Mouse (Mus musculus): ENCODE results near the gene Smad5. TPM values are rescaled to one million over a fixed set of nuclear protein-coding genes. Genes with fewer than 3 reads are reported as not detected.
A peak's percentile ranks its signal among the peaks of the same experiment; 100 is the strongest.

Smad5 gene
- total and polyA plus RNA-seq, 3 experiments = 8.0 to 11.3 TPM; not detected in 1

DNA sequence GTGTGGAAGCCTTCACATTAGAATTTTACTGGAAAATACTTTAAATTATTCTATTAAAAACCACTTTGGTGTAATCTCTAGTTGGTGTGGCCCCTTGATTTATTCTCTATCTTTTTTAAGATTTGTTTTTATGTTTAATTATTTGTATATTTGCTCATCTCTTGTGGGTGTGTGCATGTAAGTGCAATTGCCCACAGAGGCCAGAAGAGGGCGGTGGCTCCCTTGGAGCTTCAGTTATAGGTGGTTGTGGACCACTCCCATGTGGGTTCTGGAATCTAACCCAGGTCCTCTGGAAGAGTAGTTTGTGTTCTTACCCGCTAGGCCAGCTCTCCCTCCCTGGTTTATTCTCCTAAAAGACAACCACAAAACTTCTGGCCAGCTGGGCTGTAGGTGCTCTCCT lies 3.4 kb upstream of the Smad5 start:
- Histone ChIP-seq H3K4me1 (ENCODE audit: control insufficient read depth in 1 of 2, insufficient read depth in 2 of 2, low read length in 2 of 2) (peaks cover 0 to 7% of the 10 kb centered on the region in 2 experiments; a peak in 1 of 4 replicates), H3K27me3 (ENCODE audit: control insufficient read depth in 1 of 2, insufficient read depth in 2 of 2, low read length in 2 of 2) (no peaks in the 10 kb centered on the region), H3K27ac (ENCODE audit: control insufficient read depth, low read depth, low read length) (no peak overlapping the region), H3K79me2 (ENCODE audit: control insufficient read depth, insufficient read depth, low read length, poor library complexity) (peaks cover 8% of the 10 kb centered on the region), H3K4me3 (ENCODE audit: control insufficient read depth in 1 of 2, insufficient read depth in 1 of 2, low read depth in 2 of 2, low read length in 2 of 2) (no peak overlapping the region), H3K36me3 (ENCODE audit: control insufficient read depth in 1 of 2, insufficient read depth in 2 of 2, low read length in 2 of 2) (peaks cover 0 to 7% of the 10 kb centered on the region in 2 experiments; a peak in 2 of 4 replicates), H3K9me3 (replicated peaks; ENCODE audit: insufficient read depth, low read length) (no peaks in the 10 kb centered on the region), H3K9ac (ENCODE audit: control insufficient read depth, low read depth, low read length, poor library complexity, severe bottlenecking) (no peak overlapping the region)
- peak; percentile 10 for DNase-seq (ENCODE audit: low read depth, low spot score)
- TF ChIP-seq TBP (IDR thresholded peaks at IDR 0.05; ENCODE audit: low read depth, low read length) (no peak), ELF1 (IDR thresholded peaks at IDR 0.05; ENCODE audit: low read depth, low read length) (no peak), RAD21 (IDR thresholded peaks at IDR 0.05; ENCODE audit: low read depth, low read length) (peak; percentile 7), ETS1 (IDR thresholded peaks at IDR 0.05; ENCODE audit: low read depth, low read length) (no peak), CTCF (IDR thresholded peaks at IDR 0.05 in 2 of 3, conservative IDR thresholded peaks at IDR 0.05 in 1 of 3; ENCODE audit: control insufficient read depth in 1 of 3, insufficient read depth in 1 of 3, low read depth in 2 of 3, low read length in 3 of 3, poor library complexity in 1 of 3, severe bottlenecking in 1 of 3) (peak; percentile 5 to 37 (median 28); a peak in 4 of 6 replicates)

DNA sequence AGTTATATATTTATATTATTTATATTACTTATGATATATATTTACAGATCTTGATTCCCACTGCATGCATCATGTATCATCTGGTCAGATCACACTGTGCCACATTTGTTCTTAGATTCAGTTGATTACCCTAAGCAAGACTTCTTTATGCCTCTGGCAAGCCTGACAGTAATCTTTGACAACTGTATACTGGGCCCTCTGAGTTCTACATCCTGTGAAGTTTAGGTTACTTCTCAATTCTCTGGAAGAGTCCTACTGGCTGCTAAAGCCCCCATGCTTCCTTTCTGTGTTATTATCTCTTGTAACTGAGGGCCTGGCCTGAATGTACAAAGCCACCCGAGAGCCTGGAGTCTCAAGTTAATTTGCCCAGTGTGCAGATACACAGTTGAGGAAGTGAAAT lies 1.8 kb upstream of the Smad5 start:
- H3K36me3 ChIP-seq (ENCODE audit: control insufficient read depth in 1 of 2, insufficient read depth in 2 of 2, low read length in 2 of 2) = peaks cover 0 to 10% of the 10 kb centered on the region in 2 experiments; a peak in 2 of 4 replicates
- DNase-seq (ENCODE audit: low read depth, low spot score) = peak; percentile 14
- TF ChIP-seq UBTF (IDR thresholded peaks at IDR 0.05; ENCODE audit: borderline replicate concordance, insufficient read depth, low read depth, low read length) (no peak), TBP (IDR thresholded peaks at IDR 0.05; ENCODE audit: low read depth, low read length) (no peak), ZKSCAN1 (IDR thresholded peaks at IDR 0.05; ENCODE audit: low read depth, low read length) (no peak), ZMIZ1 (IDR thresholded peaks at IDR 0.05; ENCODE audit: low read depth, low read length) (no peak), CHD2 (IDR thresholded peaks at IDR 0.05; ENCODE audit: low read length) (no peak), USF2 (IDR thresholded peaks at IDR 0.05; ENCODE audit: borderline replicate concordance in 1 of 2, insufficient read depth in 1 of 2, low read depth in 1 of 2, low read length in 2 of 2) (no peak), POLR2A (IDR thresholded peaks at IDR 0.05; ENCODE audit: control insufficient read depth in 1 of 2, insufficient read depth in 1 of 2, low read depth in 1 of 2, low read length in 2 of 2, poor library complexity in 1 of 2) (no peak), TCF12 (IDR thresholded peaks at IDR 0.05; ENCODE audit: low read depth, low read length) (no peak), SMC3 (IDR thresholded peaks at IDR 0.05; ENCODE audit: low read depth, low read length) (no peak), MYB (IDR thresholded peaks at IDR 0.05; ENCODE audit: low read depth, low read length) (no peak), POLR2AphosphoS5 (IDR thresholded peaks at IDR 0.05; ENCODE audit: borderline replicate concordance, low read depth, low read length) (no peak), SIN3A (IDR thresholded peaks at IDR 0.05; ENCODE audit: low read length) (no peak), MAZ (IDR thresholded peaks at IDR 0.05; ENCODE audit: low read depth, low read length) (no peak), ELF1 (IDR thresholded peaks at IDR 0.05; ENCODE audit: low read depth, low read length) (no peak), USF1 (IDR thresholded peaks at IDR 0.05; ENCODE audit: low read depth, low read length) (no peak), GATA1 (IDR thresholded peaks at IDR 0.05; ENCODE audit: low read depth, low read length) (no peak)
- H3K9ac ChIP-seq (ENCODE audit: control insufficient read depth, low read depth, low read length, poor library complexity, severe bottlenecking) = no peak overlapping the region
- peaks cover 13% of the 10 kb centered on the region for H3K79me2 ChIP-seq (ENCODE audit: control insufficient read depth, insufficient read depth, low read length, poor library complexity)
- peaks cover 0 to 14% of the 10 kb centered on the region in 2 experiments; a peak in 1 of 4 replicates for H3K4me1 ChIP-seq (ENCODE audit: control insufficient read depth in 1 of 2, insufficient read depth in 2 of 2, low read length in 2 of 2)
- H3K9me3 ChIP-seq (replicated peaks; ENCODE audit: insufficient read depth, low read length) = no peaks in the 10 kb centered on the region
- H3K4me3 ChIP-seq (ENCODE audit: control insufficient read depth in 1 of 2, insufficient read depth in 1 of 2, low read depth in 2 of 2, low read length in 2 of 2) = no peak overlapping the region
- H3K27ac ChIP-seq (ENCODE audit: control insufficient read depth, low read depth, low read length) = no peak overlapping the region
- no peaks in the 10 kb centered on the region for H3K27me3 ChIP-seq (ENCODE audit: control insufficient read depth in 1 of 2, insufficient read depth in 2 of 2, low read length in 2 of 2)

Data from MEL (cell line).